Comparison of ENCODE assay signal across 27 mouse cellular contexts in the genomic region with DNA sequence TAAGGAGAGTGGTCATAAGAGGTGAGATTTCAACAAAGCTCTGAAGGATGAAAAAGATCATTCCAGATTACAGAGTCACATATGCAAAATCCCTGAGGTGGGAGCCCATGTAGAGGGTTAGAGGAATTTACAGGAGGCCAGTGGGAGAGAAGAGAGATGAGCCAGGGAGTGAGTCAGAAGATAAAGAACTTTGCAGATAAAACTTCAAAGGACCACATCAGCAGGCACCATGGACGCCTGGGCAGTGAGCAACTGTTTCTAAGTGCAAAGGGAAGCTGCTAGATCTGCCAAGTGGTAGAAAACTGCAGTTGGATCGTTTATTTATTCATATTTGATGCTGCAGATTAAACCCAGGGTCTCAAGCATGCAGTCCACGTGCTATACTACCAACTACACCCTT.
DNase-seq lines count a peak whose midpoint lies in the region.
"Had no signal": no experiment of that assay in that cellular context is flagged by ENCODE, and none has a peak within 500 bp of the region (broad histone marks: within the 10 kb centered on the region; RNA-seq: fewer than 3 reads in every experiment).

No protein-coding gene starts in this region.

- peaks cover 23% of the 10 kb centered on the region for H3K4me1 ChIP-seq in heart, embryonic 10.5 days
- peaks cover 48% of the 10 kb centered on the region for H3K4me1 ChIP-seq in limb, embryonic 10.5 days

- WGBS in heart, embryonic 10.5 days = 22% methylated on average over 3 of the region's 3 CpGs
- 52% methylated on average over 3 of the region's 3 CpGs for WGBS in limb, embryonic 10.5 days

- H3K4me3 ChIP-seq in heart, embryonic 10.5 days = no peak overlapping the region
- no peak overlapping the region for H3K4me3 ChIP-seq in limb, embryonic 10.5 days
- H3K4me3 ChIP-seq: forebrain, embryonic 13.5 days; gastrocnemius, adult 2 months; heart, adult 2 months; myocyte; neural tube, embryonic 12.5 days had no signal

- H3K27ac ChIP-seq in heart, embryonic 10.5 days = 0 out of 2 replicates have a peak overlapping the region, but pooled peaks have one; percentile 13
- H3K27ac ChIP-seq in limb, embryonic 10.5 days = peak overlapping the region; percentile 94
- H3K27ac ChIP-seq: forebrain, embryonic 13.5 days; gastrocnemius, adult 2 months; heart, adult 2 months; kidney, postnatal 0 days; liver, embryonic 14.5 days; neural tube, embryonic 12.5 days had no signal

- H3K9me3 ChIP-seq in heart, embryonic 10.5 days = no peaks in the 10 kb centered on the region
- H3K9me3 ChIP-seq in limb, embryonic 10.5 days (replicated peaks) = no peaks in the 10 kb centered on the region
- H3K9me3 ChIP-seq: forebrain, embryonic 13.5 days; neural tube, embryonic 12.5 days had no signal

- no peak for DNase-seq in heart, embryonic 10.5 days (ENCODE audit: low spot score)
- DNase-seq in heart, postnatal 4 days = no peak
- DNase-seq in adrenal gland, adult 8-10 months = peak; percentile 34
- peak; percentile 43 to 46 for DNase-seq in adrenal gland, postnatal 36 days
- DNase-seq in limb, embryonic 10.5 days (ENCODE audit: low spot score) = no peak
- no peak for DNase-seq in thymus, postnatal 36 days
- DNase-seq in retina, embryonic 14.5 days (ENCODE audit: low spot score) = no peak
- DNase-seq: B cell, adult 2 months; cerebellum, adult 8-10 months; cerebellum, postnatal 36 days; embryo, embryonic 11 days; gastrocnemius, adult 2 months; gastrocnemius, postnatal 36 days; heart, adult 2 months; heart, postnatal 14 days; kidney, adult 8-10 months; layer of hippocampus, postnatal 36 days; left cerebral cortex, postnatal 4 days; liver; lung, adult 2 months; lung, postnatal 14 days; right cerebral cortex, postnatal 4 days had no signal

- H3K36me3 ChIP-seq in heart, embryonic 10.5 days = no peaks in the 10 kb centered on the region
- no peaks in the 10 kb centered on the region for H3K36me3 ChIP-seq in limb, embryonic 10.5 days
- H3K36me3 ChIP-seq: neural tube, embryonic 12.5 days had no signal

- H3K27me3 ChIP-seq in heart, embryonic 10.5 days (ENCODE audit: insufficient read depth, poor library complexity, severe bottlenecking) = no peaks in the 10 kb centered on the region
- H3K27me3 ChIP-seq in limb, embryonic 10.5 days (ENCODE audit: low read depth, poor library complexity, severe bottlenecking) = no peaks in the 10 kb centered on the region
- H3K27me3 ChIP-seq: forebrain, embryonic 13.5 days; neural tube, embryonic 12.5 days had no signal

Comparison
In these comparisons a context has a peak if more than half of its experiments do, and no peak if none do; other contexts are left out.
1. DNase-seq: peak in adrenal gland, adult 8-10 months (single experiment) and adrenal gland, postnatal 36 days (2 of 2); none in heart, embryonic 10.5 days (single experiment), heart, postnatal 4 days (single experiment), limb, embryonic 10.5 days (single experiment), thymus, postnatal 36 days (0 of 2) and retina, embryonic 14.5 days (single experiment).